Mouse (Mus musculus): ENCODE measurements around the gene Nradd.

- TF ChIP-seq CTCF (IDR thresholded peaks at IDR 0.05) (no peak), EP300 (IDR thresholded peaks at IDR 0.05; ENCODE audit: insufficient read depth, low read depth, low read length) (no peak)
These were observed 19.5 kb upstream of the Nradd start for GRCm38 (mm10) chr9:110643787-110644186.

All from heart, adult 2 months (tissue).